Mouse (Mus musculus) heart, postnatal 0 days (tissue): ENCODE measurements at regions not wholly inside any gene's neighbourhood (a gene's known extent, or its start where the extent isn't known, plus 50 kb on each side); places are given as distances from the start of the nearest gene placed in this dataset.

Source experiments
- ATAC-seq: fragments of 200-750 bp; cut with Nextera tagmentation; 2 replicates; pipeline ENCODE4 v1.8.0; 2017; ENCODE audit warnings: low read depth, moderate number of reproducible peaks, moderate library complexity; ENCODE audit not compliant: insufficient read depth
- DNase-seq: peaks from one replicate; pipeline ENCODE4 v3.0.0-alpha.2; 2016; ENCODE audit warnings: low spot score
- H3K27ac ChIP-seq: fragments of 300-500 bp; sonication (generic); 2 replicates; pipeline ENCODE4 v1.5.1; 2014; ENCODE audit warnings: low read depth, mild to moderate bottlenecking
- H3K27me3 ChIP-seq: fragments of 300-500 bp; sonication (generic); 2 replicates; pipeline ENCODE4 v1.6.1; 2014; ENCODE audit warnings: low read length, mixed read lengths; ENCODE audit not compliant: control insufficient read depth, insufficient read depth
- H3K36me3 ChIP-seq: fragments of 300-500 bp; sonication (generic); replicated peaks from 2 replicates; pipeline ENCODE4 v1.6.1; 2014; ENCODE audit warnings: low read length, mixed read lengths; ENCODE audit not compliant: control insufficient read depth, insufficient read depth
- H3K4me1 ChIP-seq: fragments of 300-500 bp; sonication (generic); 2 replicates; pipeline ENCODE4 v1.6.1; 2014; ENCODE audit warnings: antibody characterized with exemption; ENCODE audit not compliant: control insufficient read depth, insufficient read depth
- H3K4me2 ChIP-seq: fragments of 300-500 bp; sonication (generic); 2 replicates; pipeline ENCODE4 v1.6.1; 2014; ENCODE audit warnings: low read depth, mild to moderate bottlenecking, low read length, moderate library complexity
- H3K4me3 ChIP-seq: fragments of 300-500 bp; sonication (generic); 2 replicates; pipeline ENCODE4 v1.5.1; 2014; ENCODE audit warnings: low read depth, low read length
- H3K9ac ChIP-seq: fragments of 300-500 bp; sonication (generic); replicated peaks from 2 replicates; pipeline ENCODE4 v1.6.1; 2014; ENCODE audit warnings: low read depth, low read length, mixed read lengths
- H3K9me3 ChIP-seq: fragments of 300-500 bp; sonication (generic); replicated peaks from 2 replicates; pipeline ENCODE4 v1.6.1; 2016; ENCODE audit warnings: low read length; ENCODE audit not compliant: control insufficient read depth
- CTCF ChIP-seq: IDR thresholded peaks from 2 replicates; pipeline ENCODE4 v1.5.1; 2016; ENCODE audit warnings: antibody characterized with exemption, control low read depth, low read depth
- EP300 ChIP-seq: IDR thresholded peaks from 2 replicates; pipeline ENCODE4 v1.6.1; 2016; ENCODE audit warnings: antibody characterized with exemption, low read depth
- WGBS: fragments of 180-500 bp; shearing (Covaris S2); extraction: QIAGEN DNeasy Blood & Tissue Kit; methylation state at CpG from one replicate; pipeline ENCODE4 v1.1.7; 2014; 5-methylcytosine and 5-hydroxymethylcytosine counted together

GRCm38 (mm10) chr2:80902050-80902449 lies 285.0 kb downstream of the Nup35 start:
- Histone ChIP-seq H3K4me2 (no peak overlapping the region), H3K9me3 (no peaks in the 10 kb centered on the region), H3K27me3 (no peaks in the 10 kb centered on the region), H3K9ac (no peak overlapping the region), H3K36me3 (no peaks in the 10 kb centered on the region), H3K4me3 (no peak overlapping the region), H3K27ac (no peak overlapping the region), H3K4me1 (peaks cover 4% of the 10 kb centered on the region; the same call in 1 of the 2 replicates)
- ATAC-seq (no peak), DNase-seq (no peak)
- TF ChIP-seq CTCF, result no peak
- TF ChIP-seq EP300, result no peak
- 69% methylated on average over 3 of the region's 3 CpGs for WGBS

- Histone ChIP-seq H3K9me3 (no peaks in the 10 kb centered on the region), H3K36me3 (no peaks in the 10 kb centered on the region), H3K4me1 (no peaks in the 10 kb centered on the region), H3K4me3 (no peak overlapping the region), H3K27ac (no peak overlapping the region), H3K4me2 (no peak overlapping the region), H3K27me3 (no peaks in the 10 kb centered on the region), H3K9ac (no peak overlapping the region)
- ATAC-seq (no peak), DNase-seq (no peak)
- WGBS, result 84% methylated on average over 2 of the region's 2 CpGs
- TF ChIP-seq CTCF (no peak), EP300 (no peak)
Observed at GRCm38 (mm10) chr2:80913478-80913877, 296.4 kb downstream of the Nup35 start.

- no peak overlapping the region for H3K9ac ChIP-seq
- 80% methylated on average over 3 of the region's 3 CpGs for WGBS
- TF ChIP-seq EP300, result no peak
- TF ChIP-seq CTCF, result no peak
- no peaks in the 10 kb centered on the region for H3K36me3 ChIP-seq
- H3K4me1 ChIP-seq, result no peaks in the 10 kb centered on the region
- H3K27ac ChIP-seq, result no peak overlapping the region
- no peak overlapping the region for H3K4me3 ChIP-seq
- H3K27me3 ChIP-seq, result no peaks in the 10 kb centered on the region
- no peaks in the 10 kb centered on the region for H3K9me3 ChIP-seq
- no peak overlapping the region for H3K4me2 ChIP-seq
- DNase-seq (no peak), ATAC-seq (no peak)
Observed at GRCm38 (mm10) chr2:80945521-80945920, 328.5 kb downstream of the Nup35 start.

GRCm38 (mm10) chr2:80966766-80967165 lies 349.7 kb downstream of the Nup35 start:
- H3K27ac ChIP-seq, result no peak overlapping the region
- 82% methylated on average over 5 of the region's 5 CpGs for WGBS
- no peak overlapping the region for H3K9ac ChIP-seq
- TF ChIP-seq CTCF (no peak), EP300 (no peak)
- no peaks in the 10 kb centered on the region for H3K27me3 ChIP-seq
- ATAC-seq (no peak), DNase-seq (no peak)
- H3K4me1 ChIP-seq, result peaks cover 10% of the 10 kb centered on the region
- no peak overlapping the region for H3K4me3 ChIP-seq
- no peaks in the 10 kb centered on the region for H3K36me3 ChIP-seq
- H3K9me3 ChIP-seq, result no peaks in the 10 kb centered on the region
- H3K4me2 ChIP-seq, result no peak overlapping the region

GRCm38 (mm10) chr2:80967260-80967659 lies 350.2 kb downstream of the Nup35 start:
- Histone ChIP-seq H3K4me1 (peaks cover 10% of the 10 kb centered on the region), H3K4me3 (no peak overlapping the region), H3K36me3 (no peaks in the 10 kb centered on the region), H3K9me3 (no peaks in the 10 kb centered on the region), H3K4me2 (no peak overlapping the region), H3K9ac (no peak overlapping the region), H3K27me3 (no peaks in the 10 kb centered on the region), H3K27ac (no peak overlapping the region)
- DNase-seq (no peak), ATAC-seq (no peak)
- no peak for TF ChIP-seq CTCF
- TF ChIP-seq EP300, result no peak
- 91% methylated on average over 11 of the region's 11 CpGs for WGBS

- Histone ChIP-seq H3K27me3 (no peaks in the 10 kb centered on the region), H3K4me3 (no peak overlapping the region)
Observed at GRCm38 (mm10) chr2:80969354-80969753, 352.3 kb downstream of the Nup35 start.

More at GRCm38 (mm10) chr2:80969354-80969753, 352.3 kb downstream of the Nup35 start:
- H3K9me3 ChIP-seq, result no peaks in the 10 kb centered on the region
- H3K27ac ChIP-seq, result peak overlapping the region; percentile 58
- H3K9ac ChIP-seq, result no peak overlapping the region
- ATAC-seq (peak; percentile 71), DNase-seq (peak; percentile 63)
- WGBS, result 10% methylated on average over 5 of the region's 5 CpGs
- peak overlapping the region; percentile 18; the same call in 1 of the 2 replicates for H3K4me2 ChIP-seq
- peaks cover 10% of the 10 kb centered on the region for H3K4me1 ChIP-seq
- no peaks in the 10 kb centered on the region for H3K36me3 ChIP-seq
- no peak for TF ChIP-seq CTCF
- no peak for TF ChIP-seq EP300
